10 mouse cellular contexts compared by ENCODE assay signal in the genomic region with DNA sequence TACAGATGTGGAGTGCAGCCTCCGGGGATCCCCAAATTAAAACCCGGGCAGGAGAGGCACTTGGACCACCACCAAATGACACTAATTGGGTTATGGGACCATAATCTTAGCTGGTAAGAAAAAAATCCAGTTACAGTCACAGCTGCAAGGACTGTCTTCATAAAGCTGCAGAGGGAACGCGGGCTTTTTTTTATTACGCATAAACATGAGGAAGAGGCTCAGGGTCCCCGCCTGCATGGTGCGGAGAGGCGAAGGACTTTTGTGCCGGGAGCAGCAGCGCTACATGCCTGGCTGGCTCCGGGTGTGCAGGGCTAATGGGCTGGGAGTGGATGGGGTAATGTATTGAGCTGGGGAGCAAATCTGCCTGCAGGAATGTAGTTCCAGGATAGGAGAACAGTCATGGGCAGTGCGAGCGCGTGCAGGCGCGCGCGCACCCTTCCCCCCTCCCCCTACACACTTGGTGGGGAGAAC. TPM values are rescaled to one million over a fixed set of nuclear protein-coding genes. Genes with fewer than 3 reads are reported as not detected.
DNase-seq lines count a peak whose midpoint lies in the region; ATAC-seq and TF ChIP-seq lines count a peak whose summit lies in the region.
"Had no signal": no experiment of that assay in that cellular context is flagged by ENCODE, and none has a peak within 500 bp of the region (broad histone marks: within the 10 kb centered on the region; RNA-seq: fewer than 3 reads in every experiment).

No protein-coding gene starts in this region.

- peak overlapping the region; percentile 92 for H3K4me2 ChIP-seq in hindbrain, embryonic 16.5 days (ENCODE audit: low read length)

- DNase-seq in heart, adult 2 months, result no peak
- DNase-seq in heart, postnatal 36 days, result no peak
- DNase-seq in testis, postnatal 10 days (ENCODE audit: low spot score), result no peak
- DNase-seq in testis, postnatal 14 days (ENCODE audit: low spot score), result peak; percentile 23
- DNase-seq in gastrocnemius, postnatal 25 days, result no peak

- no peaks in the 10 kb centered on the region for H3K27me3 ChIP-seq in heart, adult 2 months (ENCODE audit: control insufficient read depth, insufficient read depth, low read length)
- H3K27me3 ChIP-seq in testis, adult 2 months (ENCODE audit: control insufficient read depth, insufficient read depth, low read length), result no peaks in the 10 kb centered on the region
- H3K27me3 ChIP-seq in hindbrain, embryonic 16.5 days (replicated peaks; ENCODE audit: control insufficient read depth, insufficient read depth, low read length), result no peaks in the 10 kb centered on the region

- no peak overlapping the region; the same call in 1 of the 2 replicates for H3K9ac ChIP-seq in heart, adult 2 months (ENCODE audit: low read depth, low read length)
- H3K9ac ChIP-seq in hindbrain, embryonic 16.5 days (ENCODE audit: low read depth, low read length), result peak overlapping the region; percentile 77

- peak overlapping the region; percentile 39 for H3K4me3 ChIP-seq in heart, adult 2 months
- peak overlapping the region; percentile 61 for H3K4me3 ChIP-seq in testis, adult 2 months (ENCODE audit: control insufficient read depth, low read depth, low read length)
- peak overlapping the region; percentile 52 for H3K4me3 ChIP-seq in hindbrain, embryonic 16.5 days (ENCODE audit: low read length)
- H3K4me3 ChIP-seq: erythroblast, embryonic 14.5 days had no signal

- no peaks in the 10 kb centered on the region; the same call in 1 of the 2 replicates for H3K4me1 ChIP-seq in heart, adult 2 months (ENCODE audit: control insufficient read depth, insufficient read depth, low read length)
- peaks cover 20% of the 10 kb centered on the region for H3K4me1 ChIP-seq in testis, adult 2 months (ENCODE audit: control insufficient read depth, insufficient read depth, low read length)
- H3K4me1 ChIP-seq in hindbrain, embryonic 16.5 days (ENCODE audit: control insufficient read depth, insufficient read depth, low read depth, low read length), result peaks cover 20% of the 10 kb centered on the region

- no peak overlapping the region for H3K27ac ChIP-seq in heart, adult 2 months
- H3K27ac ChIP-seq in testis, adult 2 months (ENCODE audit: control insufficient read depth, insufficient read depth, low read depth, low read length), result no peak overlapping the region
- peak overlapping the region; percentile 90 for H3K27ac ChIP-seq in hindbrain, embryonic 16.5 days (ENCODE audit: low read depth, low read length)

- no peaks in the 10 kb centered on the region for H3K36me3 ChIP-seq in heart, adult 2 months (ENCODE audit: control insufficient read depth, insufficient read depth, low read length)
- H3K36me3 ChIP-seq in testis, adult 2 months (ENCODE audit: control insufficient read depth, insufficient read depth, low read length), result no peaks in the 10 kb centered on the region
- H3K36me3 ChIP-seq in hindbrain, embryonic 16.5 days (ENCODE audit: control insufficient read depth, insufficient read depth, low read length), result no peaks in the 10 kb centered on the region

- WGBS in heart, adult 2 months, result 31% methylated on average over 18 of the region's 18 CpGs
- WGBS in hindbrain, embryonic 16.5 days, result 1% methylated on average over 18 of the region's 18 CpGs

- no peak for TF ChIP-seq CTCF in heart, adult 2 months (IDR thresholded peaks at IDR 0.05)
- TF ChIP-seq CTCF in testis, adult 2 months (IDR thresholded peaks at IDR 0.05; ENCODE audit: control insufficient read depth, insufficient read depth, insufficient replicate concordance, low read depth, low read length), result no peak

- ATAC-seq in hindbrain, embryonic 16.5 days, result peak; percentile 63
- 0 out of 2 replicates have a peak, but pooled peaks have one; percentile 5 for ATAC-seq in megakaryocyte-erythroid progenitor cell, adult 5-6 weeks (replicated peaks; ENCODE audit: low FRiP score, low TSS enrichment, poor library complexity, severe bottlenecking)

- TF ChIP-seq EP300 in heart, adult 2 months (IDR thresholded peaks at IDR 0.05; ENCODE audit: insufficient read depth, low read depth, low read length), result no peak

- no peak for TF ChIP-seq POLR2A in heart, adult 2 months (IDR thresholded peaks at IDR 0.05; ENCODE audit: insufficient read depth, low read depth, low read length)
- no peak for TF ChIP-seq POLR2A in testis, adult 2 months (IDR thresholded peaks at IDR 0.05; ENCODE audit: control insufficient read depth, low read depth, low read length)

- H3K79me2 ChIP-seq in heart, adult 2 months (replicated peaks; ENCODE audit: control insufficient read depth, insufficient read depth, low read length), result no peaks in the 10 kb centered on the region

- intact Hi-C loops in heart, adult 2 months (cut with DNase I), result no loop called here
- intact Hi-C loops in heart, postnatal 36 days (cut with DNase I), result no loop called here

- no peaks in the 10 kb centered on the region for H3K9me3 ChIP-seq in hindbrain, embryonic 16.5 days (ENCODE audit: control insufficient read depth, low read length)

RNA-seq across cellular contexts. Expression of gene Sertad4, which starts 20.3 kb away (rescaled TPM):
- 1 to 10 TPM; 3.3 to 3.9 TPM for total RNA-seq in heart, adult 2 months (2021)
- 4.1 and 7.8 TPM in 2 replicates for polyA plus RNA-seq in heart, adult 2 months (2012; rRNA removed)
- 1 to 10 TPM; 3.8 to 6.2 TPM for total RNA-seq in heart, postnatal 36 days (2021)
- 1.2 and 1.3 TPM in 2 replicates for polyA plus RNA-seq in testis, adult 2 months (2012; rRNA removed)
- polyA plus RNA-seq in hindbrain, embryonic 16.5 days (2015; fragmentation: Nextera tagmentation; extraction: Ambion mirVana), result 8.5 and 18.5 TPM in 2 replicates
- total RNA-seq in megakaryocyte-erythroid progenitor cell, adult 5-6 weeks (2014; fragmentation: Nextera tagmentation), result 0.57 TPM in 1 of 2 replicates, not detected in the other
- total RNA-seq in megakaryocyte-erythroid progenitor cell, adult 5-6 weeks (2017), result not detected in 2 replicates
- total RNA-seq in gastrocnemius, postnatal 25 days (2021), result 1 to 10 TPM; 3.4 to 3.7 TPM
- total RNA-seq: neutrophil, adult 5-6 weeks had no signal
